Mouse (Mus musculus): ENCODE results near the gene Ergic3.

The Ergic3 gene

GRCm38 (mm10) chr2:156066126-156066525, 58.3 kb downstream of the Ergic3 start:
- DNase-seq = no peak

Data from B cell, adult 2 months (primary cell).